Mouse (Mus musculus): ENCODE results near the gene Olfr1555-ps1. TPM values are rescaled to one million over a fixed set of nuclear protein-coding genes. Genes with fewer than 3 reads are reported as not detected.
A peak's percentile ranks its signal among the peaks of the same experiment; 100 is the strongest.

Gene Olfr1555-ps1
- polyA plus RNA-seq, 2 experiments = not detected

- Histone ChIP-seq H3K4me2 (replicated peaks; ENCODE audit: low read depth, low read length, severe bottlenecking) (no peak overlapping the region), H3K27ac (replicated peaks; ENCODE audit: low read depth, low read length) (no peak overlapping the region), H3K4me3 (replicated peaks; ENCODE audit: low read length) (no peak overlapping the region), H3K9me3 (ENCODE audit: control insufficient read depth, low read length) (no peaks in the 10 kb centered on the region), H3K27me3 (ENCODE audit: control insufficient read depth, insufficient read depth, low read length) (no peaks in the 10 kb centered on the region), H3K4me1 (ENCODE audit: control insufficient read depth, insufficient read depth, low read length) (no peaks in the 10 kb centered on the region), H3K36me3 (ENCODE audit: control insufficient read depth, insufficient read depth, low read length) (no peaks in the 10 kb centered on the region), H3K9ac (ENCODE audit: low read depth, low read length, severe bottlenecking) (no peak overlapping the region)
- ATAC-seq (ENCODE audit: low FRiP score, low read depth) (no peak), DNase-seq (ENCODE audit: low spot score) (peak; percentile 29)
- WGBS = 35% methylated on average over 2 of the region's 2 CpGs
- TF ChIP-seq POLR2A (IDR thresholded peaks at IDR 0.05; ENCODE audit: borderline replicate concordance, extremely low read depth, insufficient read depth, insufficient read length) = no peak
These were observed 35.6 kb downstream of the Olfr1555-ps1 start for GRCm38 (mm10) chr19:12134289-12134688.

GRCm38 (mm10) chr19:12123103-12123502 is 46.8 kb downstream of the Olfr1555-ps1 start, which contains the start of gene Olfr76:
Gene Olfr76, minus strand, starts transcription at chr19:12123203.
- Histone ChIP-seq H3K27ac (replicated peaks; ENCODE audit: low read depth, low read length) (no peak within 1 kb of the TSS), H3K9ac (ENCODE audit: low read depth, low read length, severe bottlenecking) (no peak within 1 kb of the TSS), H3K27me3 (ENCODE audit: control insufficient read depth, insufficient read depth, low read length) (no peaks in the 10 kb centered on the region), H3K36me3 (ENCODE audit: control insufficient read depth, insufficient read depth, low read length) (no peaks in the 10 kb centered on the region), H3K4me2 (replicated peaks; ENCODE audit: low read depth, low read length, severe bottlenecking) (no peak within 1 kb of the TSS), H3K4me1 (ENCODE audit: control insufficient read depth, insufficient read depth, low read length) (no peaks in the 10 kb centered on the region), H3K9me3 (ENCODE audit: control insufficient read depth, low read length) (no peaks in the 10 kb centered on the region), H3K4me3 (replicated peaks; ENCODE audit: low read length) (no peak within 1 kb of the TSS)
- no peak for ATAC-seq (ENCODE audit: low FRiP score, low read depth)
- no peak for DNase-seq (ENCODE audit: low spot score)
- no peak for TF ChIP-seq POLR2A (IDR thresholded peaks at IDR 0.05; ENCODE audit: borderline replicate concordance, extremely low read depth, insufficient read depth, insufficient read length)
- 63% methylated on average over 3 of the region's 3 CpGs for WGBS

- Histone ChIP-seq H3K36me3 (ENCODE audit: control insufficient read depth, insufficient read depth, low read length) (no peaks in the 10 kb centered on the region), H3K4me3 (replicated peaks; ENCODE audit: low read length) (no peak overlapping the region), H3K4me2 (replicated peaks; ENCODE audit: low read depth, low read length, severe bottlenecking) (no peak overlapping the region), H3K9me3 (ENCODE audit: control insufficient read depth, low read length) (no peaks in the 10 kb centered on the region), H3K27ac (replicated peaks; ENCODE audit: low read depth, low read length) (no peak overlapping the region), H3K9ac (ENCODE audit: low read depth, low read length, severe bottlenecking) (no peak overlapping the region), H3K4me1 (ENCODE audit: control insufficient read depth, insufficient read depth, low read length) (no peaks in the 10 kb centered on the region), H3K27me3 (ENCODE audit: control insufficient read depth, insufficient read depth, low read length) (no peaks in the 10 kb centered on the region)
- TF ChIP-seq POLR2A (IDR thresholded peaks at IDR 0.05; ENCODE audit: borderline replicate concordance, extremely low read depth, insufficient read depth, insufficient read length) = no peak
- DNase-seq (ENCODE audit: low spot score) (no peak), ATAC-seq (ENCODE audit: low FRiP score, low read depth) (no peak)
- WGBS = 94% methylated on average over 3 of the region's 3 CpGs
These were observed 53.4 kb downstream of the Olfr1555-ps1 start for GRCm38 (mm10) chr19:12116464-12116863.

- Histone ChIP-seq H3K36me3 (ENCODE audit: control insufficient read depth, insufficient read depth, low read length) (no peaks in the 10 kb centered on the region), H3K9ac (ENCODE audit: low read depth, low read length, severe bottlenecking) (no peak within 1 kb of the TSS), H3K27ac (replicated peaks; ENCODE audit: low read depth, low read length) (no peak within 1 kb of the TSS), H3K9me3 (ENCODE audit: control insufficient read depth, low read length) (no peaks in the 10 kb centered on the region), H3K27me3 (ENCODE audit: control insufficient read depth, insufficient read depth, low read length) (no peaks in the 10 kb centered on the region), H3K4me1 (ENCODE audit: control insufficient read depth, insufficient read depth, low read length) (no peaks in the 10 kb centered on the region), H3K4me2 (replicated peaks; ENCODE audit: low read depth, low read length, severe bottlenecking) (no peak within 1 kb of the TSS), H3K4me3 (replicated peaks; ENCODE audit: low read length) (no peak within 1 kb of the TSS)
- no peak for TF ChIP-seq POLR2A (IDR thresholded peaks at IDR 0.05; ENCODE audit: borderline replicate concordance, extremely low read depth, insufficient read depth, insufficient read length)
- WGBS = 67% methylated on average over 1 of the region's 1 CpGs
- no peak for DNase-seq (ENCODE audit: low spot score)
- no peak for ATAC-seq (ENCODE audit: low FRiP score, low read depth)
These were observed 54.1 kb downstream of the Olfr1555-ps1 start, which contains the start of gene Olfr1428 for GRCm38 (mm10) chr19:12115797-12116196. Gene Olfr1428, minus strand, starts transcription at chr19:12115897.

Other genes with a start within 250 kb of the Olfr1555-ps1 start
- gene Osbp, start 204.2 kb downstream of the Olfr1555-ps1 start, polyA plus RNA-seq (2012; rRNA removed) = 33.4 and 37.5 TPM in 2 replicates
- 10.9 and 11.7 TPM in 2 replicates for gene Osbp, start 204.2 kb downstream of the Olfr1555-ps1 start, polyA plus RNA-seq (2014; fragmentation: Nextera tagmentation; extraction: Ambion mirVana)
- gene Olfr1423, start 128.8 kb downstream of the Olfr1555-ps1 start, polyA plus RNA-seq (2012; rRNA removed) = not detected in 2 replicates
- gene Olfr1423, start 128.8 kb downstream of the Olfr1555-ps1 start, polyA plus RNA-seq (2014; fragmentation: Nextera tagmentation; extraction: Ambion mirVana) = not detected in 2 replicates
- not detected in 2 replicates for gene Olfr1424, start 107.4 kb downstream of the Olfr1555-ps1 start, polyA plus RNA-seq (2012; rRNA removed)
- gene Olfr1424, start 107.4 kb downstream of the Olfr1555-ps1 start, polyA plus RNA-seq (2014; fragmentation: Nextera tagmentation; extraction: Ambion mirVana) = not detected in 2 replicates
- not detected in 2 replicates for gene Olfr1425, start 92.4 kb downstream of the Olfr1555-ps1 start, polyA plus RNA-seq (2012; rRNA removed)
- not detected in 2 replicates for gene Olfr1425, start 92.4 kb downstream of the Olfr1555-ps1 start, polyA plus RNA-seq (2014; fragmentation: Nextera tagmentation; extraction: Ambion mirVana)
- gene Olfr1426, start 78.1 kb downstream of the Olfr1555-ps1 start, polyA plus RNA-seq (2012; rRNA removed) = not detected in 2 replicates
- gene Olfr1426, start 78.1 kb downstream of the Olfr1555-ps1 start, polyA plus RNA-seq (2014; fragmentation: Nextera tagmentation; extraction: Ambion mirVana) = not detected in 2 replicates
- not detected in 2 replicates for gene Olfr1427, start 66.8 kb downstream of the Olfr1555-ps1 start, polyA plus RNA-seq (2012; rRNA removed)
- gene Olfr1427, start 66.8 kb downstream of the Olfr1555-ps1 start, polyA plus RNA-seq (2014; fragmentation: Nextera tagmentation; extraction: Ambion mirVana) = not detected in 2 replicates
- gene Olfr1428, start 54.2 kb downstream of the Olfr1555-ps1 start, polyA plus RNA-seq (2012; rRNA removed) = not detected in 2 replicates
- not detected in 2 replicates for gene Olfr1428, start 54.2 kb downstream of the Olfr1555-ps1 start, polyA plus RNA-seq (2014; fragmentation: Nextera tagmentation; extraction: Ambion mirVana)
- gene Olfr76, start 46.9 kb downstream of the Olfr1555-ps1 start, polyA plus RNA-seq (2012; rRNA removed) = not detected in 2 replicates
- gene Olfr76, start 46.9 kb downstream of the Olfr1555-ps1 start, polyA plus RNA-seq (2014; fragmentation: Nextera tagmentation; extraction: Ambion mirVana) = not detected in 2 replicates
- not detected in 2 replicates for gene Olfr1431, start 30.5 kb upstream of the Olfr1555-ps1 start, polyA plus RNA-seq (2012; rRNA removed)
- not detected in 2 replicates for gene Olfr1431, start 30.5 kb upstream of the Olfr1555-ps1 start, polyA plus RNA-seq (2014; fragmentation: Nextera tagmentation; extraction: Ambion mirVana)
- gene Olfr1432, start 62.5 kb upstream of the Olfr1555-ps1 start, polyA plus RNA-seq (2012; rRNA removed) = not detected in 2 replicates
- gene Olfr1432, start 62.5 kb upstream of the Olfr1555-ps1 start, polyA plus RNA-seq (2014; fragmentation: Nextera tagmentation; extraction: Ambion mirVana) = not detected in 2 replicates
- not detected in 2 replicates for gene Olfr262, start 71.5 kb upstream of the Olfr1555-ps1 start, polyA plus RNA-seq (2012; rRNA removed)
- gene Olfr262, start 71.5 kb upstream of the Olfr1555-ps1 start, polyA plus RNA-seq (2014; fragmentation: Nextera tagmentation; extraction: Ambion mirVana) = not detected in 2 replicates
- gene Olfr235, start 90.9 kb upstream of the Olfr1555-ps1 start, polyA plus RNA-seq (2012; rRNA removed) = not detected in 2 replicates
- gene Olfr235, start 90.9 kb upstream of the Olfr1555-ps1 start, polyA plus RNA-seq (2014; fragmentation: Nextera tagmentation; extraction: Ambion mirVana) = not detected in 2 replicates
- not detected in 2 replicates for gene Olfr1434, start 109.7 kb upstream of the Olfr1555-ps1 start, polyA plus RNA-seq (2012; rRNA removed)
- gene Olfr1434, start 109.7 kb upstream of the Olfr1555-ps1 start, polyA plus RNA-seq (2014; fragmentation: Nextera tagmentation; extraction: Ambion mirVana) = not detected in 2 replicates
- gene Olfr1436, start 129.0 kb upstream of the Olfr1555-ps1 start, polyA plus RNA-seq (2012; rRNA removed) = not detected in 2 replicates
- not detected in 2 replicates for gene Olfr1436, start 129.0 kb upstream of the Olfr1555-ps1 start, polyA plus RNA-seq (2014; fragmentation: Nextera tagmentation; extraction: Ambion mirVana)
- not detected in 2 replicates for gene Olfr1437, start 155.0 kb upstream of the Olfr1555-ps1 start, polyA plus RNA-seq (2012; rRNA removed)
- gene Olfr1437, start 155.0 kb upstream of the Olfr1555-ps1 start, polyA plus RNA-seq (2014; fragmentation: Nextera tagmentation; extraction: Ambion mirVana) = not detected in 2 replicates
- not detected in 2 replicates for gene Olfr1438-ps1, start 165.8 kb upstream of the Olfr1555-ps1 start, polyA plus RNA-seq (2012; rRNA removed)
- not detected in 2 replicates for gene Olfr1438-ps1, start 165.8 kb upstream of the Olfr1555-ps1 start, polyA plus RNA-seq (2014; fragmentation: Nextera tagmentation; extraction: Ambion mirVana)
- gene Olfr1440, start 217.2 kb upstream of the Olfr1555-ps1 start, polyA plus RNA-seq (2012; rRNA removed) = not detected in 2 replicates
- not detected in 2 replicates for gene Olfr1440, start 217.2 kb upstream of the Olfr1555-ps1 start, polyA plus RNA-seq (2014; fragmentation: Nextera tagmentation; extraction: Ambion mirVana)
- not detected in 2 replicates for gene Olfr1441, start 247.3 kb upstream of the Olfr1555-ps1 start, polyA plus RNA-seq (2012; rRNA removed)
- gene Olfr1441, start 247.3 kb upstream of the Olfr1555-ps1 start, polyA plus RNA-seq (2014; fragmentation: Nextera tagmentation; extraction: Ambion mirVana) = not detected in 2 replicates